8 mouse cellular contexts compared by ENCODE assay signal in genomic region chr3:90668846-90669245, GRCm38 (mm10). TPM values are rescaled to one million over a fixed set of nuclear protein-coding genes. Genes with fewer than 3 reads are reported as not detected.
DNase-seq lines count a peak whose midpoint lies in the region.

Gene S100a8, plus strand, starts transcription at chr3:90668978.

- WGBS in forebrain, embryonic 10.5 days: 80% methylated on average over 8 of the region's 8 CpGs

- no peak within 1 kb of the TSS for H3K4me3 ChIP-seq in forebrain, embryonic 10.5 days

- no peaks in the 10 kb centered on the region for H3K4me1 ChIP-seq in forebrain, embryonic 10.5 days

- no peaks in the 10 kb centered on the region for H3K27me3 ChIP-seq in forebrain, embryonic 10.5 days (ENCODE audit: poor library complexity, severe bottlenecking)

- no peaks in the 10 kb centered on the region for H3K36me3 ChIP-seq in forebrain, embryonic 10.5 days (replicated peaks)

- no peak within 1 kb of the TSS for H3K27ac ChIP-seq in forebrain, embryonic 10.5 days

- H3K9me3 ChIP-seq in forebrain, embryonic 10.5 days: no peaks in the 10 kb centered on the region

- peak; percentile 16 to 33 for DNase-seq in cerebellum, postnatal 10 days
- DNase-seq in cerebellum, adult 11 months: no peak
- DNase-seq in retina, postnatal 1 day: peak; percentile 12
- no peak for DNase-seq in retina, embryonic 14.5 days (ENCODE audit: low spot score)
- DNase-seq in liver (peak; percentile 9), MN1 (ENCODE audit: low spot score) (no peak)
- peak; percentile 26 for DNase-seq in skeletal muscle tissue, adult 2 months (ENCODE audit: low read depth, low spot score)
- no peak for DNase-seq in forebrain, embryonic 10.5 days (ENCODE audit: extremely low spot score, low spot score)

RNA-seq across cellular contexts. Expression of gene S100a8, which starts in this region (rescaled TPM):
- polyA plus RNA-seq in forebrain, embryonic 10.5 days (2016; fragmentation: Nextera tagmentation; extraction: Ambion mirVana): 0.33 TPM in 1 of 2 replicates, not detected in the other

Comparison
In these comparisons a context has a peak if more than half of its experiments do, and no peak if none do; other contexts are left out.
1. DNase-seq: peak in cerebellum, postnatal 10 days (2 of 2), retina, postnatal 1 day (single experiment), liver (single experiment) and skeletal muscle tissue, adult 2 months (single experiment); none in cerebellum, adult 11 months (single experiment), retina, embryonic 14.5 days (single experiment), MN1 (single experiment) and forebrain, embryonic 10.5 days (single experiment).